Comparison of ENCODE assay signal across 10 mouse cellular contexts in genomic region chr5:149514890-149515289, GRCm38 (mm10). TPM values are rescaled to one million over a fixed set of nuclear protein-coding genes. Genes with fewer than 3 reads are reported as not detected.
A peak's percentile ranks its signal among the peaks of the same experiment; 100 is the strongest.
DNase-seq lines count a peak whose midpoint lies in the region; ATAC-seq and TF ChIP-seq lines count a peak whose summit lies in the region.
"Had no signal": no experiment of that assay in that cellular context is flagged by ENCODE, and none has a peak within 500 bp of the region (broad histone marks: within the 10 kb centered on the region; RNA-seq: fewer than 3 reads in every experiment).

No protein-coding gene starts in this region.

- H3K4me3 ChIP-seq in heart, embryonic 14.5 days (ENCODE audit: control insufficient read depth in 1 of 2, insufficient read depth in 1 of 2, low read depth in 1 of 2, low read length in 2 of 2): no peak overlapping the region
- no peak overlapping the region for H3K4me3 ChIP-seq in midbrain, embryonic 10.5 days
- H3K4me3 ChIP-seq in midbrain, postnatal 0 days (ENCODE audit: low read depth, low read length): no peak overlapping the region
- no peak overlapping the region for H3K4me3 ChIP-seq in hindbrain, embryonic 15.5 days
- no peak overlapping the region for H3K4me3 ChIP-seq in neural tube, embryonic 14.5 days (ENCODE audit: low read depth, low read length)

- peaks cover 15 to 19% of the 10 kb centered on the region in 2 experiments for H3K4me1 ChIP-seq in heart, embryonic 14.5 days (ENCODE audit: control insufficient read depth in 2 of 2, insufficient read depth in 2 of 2, low read length in 2 of 2)
- H3K4me1 ChIP-seq in midbrain, embryonic 10.5 days: peaks cover 22% of the 10 kb centered on the region
- 0 out of 2 replicates have a peak, but pooled peaks cover 6% of the 10 kb centered on the region for H3K4me1 ChIP-seq in midbrain, postnatal 0 days (ENCODE audit: insufficient read depth, low read length)
- peaks cover 27% of the 10 kb centered on the region for H3K4me1 ChIP-seq in hindbrain, embryonic 15.5 days (replicated peaks)
- peaks cover 13% of the 10 kb centered on the region; the same call in 1 of the 2 replicates for H3K4me1 ChIP-seq in neural tube, embryonic 14.5 days (ENCODE audit: control insufficient read depth, insufficient read depth, low read length)

- 49% methylated on average over 3 of the region's 3 CpGs for WGBS in heart, embryonic 14.5 days
- 68% methylated on average over 3 of the region's 3 CpGs for whole genome bisulfite sequencing in midbrain, embryonic 10.5 days
- 27% methylated on average over 3 of the region's 3 CpGs for WGBS in midbrain, postnatal 0 days
- 49% methylated on average over 3 of the region's 3 CpGs for WGBS in hindbrain, embryonic 15.5 days
- 52% methylated on average over 3 of the region's 3 CpGs for WGBS in neural tube, embryonic 14.5 days

- no peak for TF ChIP-seq CTCF in midbrain, postnatal 0 days (IDR thresholded peaks at IDR 0.05)

- H3K36me3 ChIP-seq in heart, embryonic 14.5 days (ENCODE audit: control insufficient read depth, insufficient read depth, low read length): no peaks in the 10 kb centered on the region
- H3K36me3 ChIP-seq in midbrain, embryonic 10.5 days: no peaks in the 10 kb centered on the region
- no peaks in the 10 kb centered on the region for H3K36me3 ChIP-seq in midbrain, postnatal 0 days (ENCODE audit: insufficient read depth, low read length)
- no peaks in the 10 kb centered on the region for H3K36me3 ChIP-seq in hindbrain, embryonic 15.5 days
- H3K36me3 ChIP-seq in neural tube, embryonic 14.5 days (ENCODE audit: control insufficient read depth, insufficient read depth, low read length): no peaks in the 10 kb centered on the region

- no peak overlapping the region for H3K9ac ChIP-seq in heart, embryonic 14.5 days (ENCODE audit: low read length)
- no peak overlapping the region for H3K9ac ChIP-seq in midbrain, postnatal 0 days (replicated peaks; ENCODE audit: low read length, poor library complexity, severe bottlenecking)
- no peak overlapping the region for H3K9ac ChIP-seq in hindbrain, embryonic 15.5 days
- no peak overlapping the region for H3K9ac ChIP-seq in neural tube, embryonic 14.5 days (replicated peaks; ENCODE audit: low read depth, low read length)
- H3K9ac ChIP-seq: liver, embryonic 14.5 days had no signal

- DNase-seq in heart, adult 8-10 months (ENCODE audit: low spot score): no peak
- no peak for DNase-seq in midbrain, embryonic 10.5 days (ENCODE audit: low spot score)
- DNase-seq in midbrain, postnatal 0 days (ENCODE audit: low spot score): no peak
- no peak for DNase-seq in cerebellum, postnatal 36 days

- H3K9me3 ChIP-seq in heart, embryonic 14.5 days (ENCODE audit: control insufficient read depth, low read length): no peaks in the 10 kb centered on the region
- H3K9me3 ChIP-seq in midbrain, embryonic 10.5 days (replicated peaks): no peaks in the 10 kb centered on the region
- no peaks in the 10 kb centered on the region for H3K9me3 ChIP-seq in midbrain, postnatal 0 days (ENCODE audit: low read length)
- no peaks in the 10 kb centered on the region for H3K9me3 ChIP-seq in hindbrain, embryonic 15.5 days
- H3K9me3 ChIP-seq in neural tube, embryonic 14.5 days (ENCODE audit: control insufficient read depth, low read length): no peaks in the 10 kb centered on the region

- no peak for ATAC-seq in heart, embryonic 14.5 days (ENCODE audit: insufficient number of reproducible peaks, insufficient read depth, low FRiP score, low read depth)
- ATAC-seq in midbrain, postnatal 0 days (ENCODE audit: low FRiP score): no peak
- ATAC-seq in hindbrain, embryonic 15.5 days (ENCODE audit: low FRiP score, low read depth): no peak
- ATAC-seq in neural tube, embryonic 14.5 days (ENCODE audit: low read depth): no peak
- no peak for ATAC-seq in granulocyte monocyte progenitor cell, adult 5-6 weeks (replicated peaks; ENCODE audit: poor library complexity, severe bottlenecking)

- H3K27ac ChIP-seq in heart, embryonic 14.5 days (replicated peaks in 1 of 2; ENCODE audit: control insufficient read depth in 1 of 2, insufficient read depth in 1 of 2, low read depth in 2 of 2, low read length in 2 of 2): peak overlapping the region; percentile 31 to 72; a peak in 3 of 4 replicates
- H3K27ac ChIP-seq in midbrain, embryonic 10.5 days (replicated peaks): peak overlapping the region; percentile 80; the same call in 1 of the 2 replicates
- H3K27ac ChIP-seq in midbrain, postnatal 0 days (ENCODE audit: low read depth, low read length): no peak overlapping the region
- H3K27ac ChIP-seq in hindbrain, embryonic 15.5 days (replicated peaks): peak overlapping the region; percentile 67
- H3K27ac ChIP-seq in neural tube, embryonic 14.5 days (ENCODE audit: low read depth, low read length): peak overlapping the region; percentile 2; the same call in 1 of the 2 replicates
- H3K27ac ChIP-seq: liver, embryonic 14.5 days had no signal

- H3K4me2 ChIP-seq in heart, embryonic 14.5 days (ENCODE audit: low read length): no peak overlapping the region; the same call in 1 of the 2 replicates
- H3K4me2 ChIP-seq in midbrain, postnatal 0 days (ENCODE audit: low read depth, low read length, poor library complexity, severe bottlenecking): no peak overlapping the region
- H3K4me2 ChIP-seq in hindbrain, embryonic 15.5 days: no peak overlapping the region
- H3K4me2 ChIP-seq in neural tube, embryonic 14.5 days (ENCODE audit: low read depth, low read length): no peak overlapping the region

- H3K27me3 ChIP-seq in heart, embryonic 14.5 days (ENCODE audit: control insufficient read depth, insufficient read depth, low read length): no peaks in the 10 kb centered on the region
- peaks cover 4% of the 10 kb centered on the region; the same call in 1 of the 2 replicates for H3K27me3 ChIP-seq in midbrain, embryonic 10.5 days (ENCODE audit: low read depth, poor library complexity, severe bottlenecking)
- H3K27me3 ChIP-seq in midbrain, postnatal 0 days (ENCODE audit: insufficient read depth, low read length): no peaks in the 10 kb centered on the region
- H3K27me3 ChIP-seq in hindbrain, embryonic 15.5 days: no peaks in the 10 kb centered on the region
- no peaks in the 10 kb centered on the region for H3K27me3 ChIP-seq in neural tube, embryonic 14.5 days (ENCODE audit: control insufficient read depth, insufficient read depth, low read length)

RNA-seq across cellular contexts. Expression of gene Wdr95, which starts 13.6 kb away (rescaled TPM):
- polyA plus RNA-seq in heart, embryonic 14.5 days (2014; fragmentation: Nextera tagmentation; extraction: Ambion mirVana): not detected in 2 replicates
- total RNA-seq in heart, adult 8-10 months (2022): not detected
- polyA plus RNA-seq in midbrain, embryonic 10.5 days (2016; fragmentation: Nextera tagmentation; extraction: Ambion mirVana): not detected in 2 replicates
- total RNA-seq in midbrain, postnatal 0 days (2014; rRNA removed): 0.33 TPM in 1 of 2 replicates, not detected in the other
- polyA plus RNA-seq in midbrain, postnatal 0 days (2015; fragmentation: Nextera tagmentation; extraction: Ambion mirVana): 0.28 and 0.41 TPM in 2 replicates
- 0.13 and 0.43 TPM in 2 replicates for polyA plus RNA-seq in hindbrain, embryonic 15.5 days (2015; fragmentation: Nextera tagmentation; extraction: Ambion mirVana)
- polyA plus RNA-seq in neural tube, embryonic 14.5 days (2014; fragmentation: Nextera tagmentation; extraction: Ambion mirVana): 0.25 and 0.50 TPM in 2 replicates
- not detected in 2 replicates for total RNA-seq in granulocyte monocyte progenitor cell, adult 5-6 weeks (2014; fragmentation: Nextera tagmentation)
- total RNA-seq in granulocyte monocyte progenitor cell, adult 5-6 weeks (2017): not detected in 2 replicates
- total RNA-seq: adrenal gland, postnatal 4 days had no signal
- polyA plus RNA-seq: liver, embryonic 14.5 days had no signal
